10 mouse cellular contexts compared by ENCODE assay signal in the genomic region with DNA sequence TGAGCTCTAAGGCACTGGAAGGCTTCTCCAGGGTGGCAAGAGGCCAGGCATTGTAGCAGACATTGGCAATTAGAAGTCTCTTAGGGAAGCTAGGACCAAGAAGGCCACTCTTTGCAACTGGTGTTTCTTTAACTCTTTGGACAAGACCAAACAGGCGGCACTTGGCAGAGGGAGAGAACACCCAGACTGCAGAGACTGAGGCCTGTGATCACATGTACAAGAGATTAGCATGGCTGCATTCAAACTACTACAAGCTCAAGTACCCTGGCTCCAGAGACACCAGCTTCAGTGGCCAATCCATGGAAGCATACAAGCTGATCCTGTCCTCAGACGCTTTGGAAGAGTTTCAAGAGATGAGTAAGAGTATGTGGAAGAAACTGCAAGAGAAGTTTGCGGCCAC.
"Had no signal": no experiment of that assay in that cellular context is flagged by ENCODE, and none has a peak within 500 bp of the region (broad histone marks: within the 10 kb centered on the region; RNA-seq: fewer than 3 reads in every experiment).

No protein-coding gene starts in this region.

- DNase-seq: kidney, postnatal 14 days; kidney, postnatal 4 days; left cerebral cortex, postnatal 4 days; liver, postnatal 0 days; lung, embryonic 14.5 days; right cerebral cortex, adult 18-20 months; right cerebral cortex, postnatal 14 days; right cerebral cortex, postnatal 4 days; spleen, adult 18-20 months; thymus, postnatal 25 days had no signal
